ENCODE assay signal across 9 mouse cellular contexts in genomic region chr6:51998409-51999156, GRCm38 (mm10). TPM values are rescaled to one million over a fixed set of nuclear protein-coding genes. Genes with fewer than 3 reads are reported as not detected.
A peak's percentile ranks its signal among the peaks of the same experiment; 100 is the strongest.
DNase-seq lines count a peak whose midpoint lies in the region; ATAC-seq and TF ChIP-seq lines count a peak whose summit lies in the region.
"Had no signal": no experiment of that assay in that cellular context is flagged by ENCODE, and none has a peak within 500 bp of the region (broad histone marks: within the 10 kb centered on the region; RNA-seq: fewer than 3 reads in every experiment).

No protein-coding gene starts in this region.

- H3K27ac ChIP-seq in kidney, adult 2 months (ENCODE audit: insufficient read depth, low read depth, low read length): no peak overlapping the region
- H3K27ac ChIP-seq in lung, postnatal 0 days (ENCODE audit: low read length): no peak overlapping the region
- no peak overlapping the region for H3K27ac ChIP-seq in cerebellum, adult 2 months (ENCODE audit: insufficient read depth, low read length)

- DNase-seq in kidney, adult 2 months: peak; percentile 48
- DNase-seq in kidney, adult 11 months: no peak
- DNase-seq in adrenal gland, postnatal 10 days: peak; percentile 45
- peak; percentile 70 for DNase-seq in lung, postnatal 0 days (ENCODE audit: low spot score)
- DNase-seq in cerebellum, postnatal 36 days: no peak
- no peak for DNase-seq in ovary, adult 18-20 months (ENCODE audit: low spot score)
- DNase-seq in cerebellum, adult 2 months: no peak
- DNase-seq: layer of hippocampus, adult 9-11 months had no signal

- no peaks in the 10 kb centered on the region; the same call in 1 of the 2 replicates for H3K36me3 ChIP-seq in kidney, adult 2 months (ENCODE audit: control insufficient read depth, insufficient read depth, low read length)
- H3K36me3 ChIP-seq in E14TG2a.4 (ENCODE audit: insufficient read depth, low read length): no peaks in the 10 kb centered on the region
- no peaks in the 10 kb centered on the region for H3K36me3 ChIP-seq in lung, postnatal 0 days (ENCODE audit: insufficient read depth, low read length)

- no peak for TF ChIP-seq CTCF in kidney, adult 2 months (conservative IDR thresholded peaks at IDR 0.05; ENCODE audit: insufficient read depth, insufficient read length, low read depth, low read length)
- peak; percentile 74 for TF ChIP-seq CTCF in E14TG2a.4 (conservative IDR thresholded peaks at IDR 0.05; ENCODE audit: low read length)
- TF ChIP-seq CTCF in lung, postnatal 0 days (IDR thresholded peaks at IDR 0.05): peak; percentile 77
- no peak for TF ChIP-seq CTCF in cerebellum, adult 2 months (IDR thresholded peaks at IDR 0.05; ENCODE audit: borderline replicate concordance, insufficient read depth, low read depth, low read length)

- H3K4me3 ChIP-seq in kidney, adult 2 months (ENCODE audit: insufficient read depth, low read depth, low read length): no peak overlapping the region
- H3K4me3 ChIP-seq in E14TG2a.4 (replicated peaks; ENCODE audit: low read length): no peak overlapping the region
- H3K4me3 ChIP-seq in lung, postnatal 0 days (ENCODE audit: low read depth, low read length): no peak overlapping the region
- H3K4me3 ChIP-seq in cerebellum, adult 2 months (replicated peaks; ENCODE audit: insufficient read depth, low read depth, low read length): no peak overlapping the region

- TF ChIP-seq POLR2A in kidney, adult 2 months (IDR thresholded peaks at IDR 0.05; ENCODE audit: low read depth, low read length): no peak
- TF ChIP-seq POLR2A in cerebellum, adult 2 months (IDR thresholded peaks at IDR 0.05; ENCODE audit: borderline replicate concordance, insufficient read depth, low read length): no peak

- peaks cover 3% of the 10 kb centered on the region; the same call in 1 of the 2 replicates for H3K4me1 ChIP-seq in kidney, adult 2 months (ENCODE audit: control insufficient read depth, insufficient read depth, low read length)
- peaks cover 19% of the 10 kb centered on the region for H3K4me1 ChIP-seq in E14TG2a.4 (replicated peaks; ENCODE audit: low read depth, low read length)
- H3K4me1 ChIP-seq in lung, postnatal 0 days (ENCODE audit: insufficient read depth, low read depth, low read length): no peaks in the 10 kb centered on the region
- no peaks in the 10 kb centered on the region for H3K4me1 ChIP-seq in cerebellum, adult 2 months (ENCODE audit: control insufficient read depth, insufficient read depth, low read length)

- 56% methylated on average over 7 of the region's 7 CpGs for WGBS in kidney, adult 2 months
- WGBS in lung, postnatal 0 days: 51% methylated on average over 7 of the region's 7 CpGs
- 64% methylated on average over 7 of the region's 7 CpGs for whole genome bisulfite sequencing in cerebellum, adult 2 months

- ATAC-seq in lung, postnatal 0 days: peak; percentile 19; the same call in 1 of the 2 replicates

- H3K9ac ChIP-seq in lung, postnatal 0 days (replicated peaks; ENCODE audit: low read depth): no peak overlapping the region

- no peak for TF ChIP-seq EP300 in lung, postnatal 0 days (IDR thresholded peaks at IDR 0.05)

- no peak overlapping the region for H3K4me2 ChIP-seq in lung, postnatal 0 days (replicated peaks; ENCODE audit: low read depth, low read length)

- no peaks in the 10 kb centered on the region for H3K9me3 ChIP-seq in E14TG2a.4 (ENCODE audit: low read length)
- no peaks in the 10 kb centered on the region for H3K9me3 ChIP-seq in lung, postnatal 0 days (ENCODE audit: low read length)

- H3K27me3 ChIP-seq in kidney, adult 2 months (replicated peaks; ENCODE audit: control insufficient read depth, insufficient read depth, low read length): no peaks in the 10 kb centered on the region
- H3K27me3 ChIP-seq in E14TG2a.4 (ENCODE audit: insufficient read depth, low read length): no peaks in the 10 kb centered on the region
- H3K27me3 ChIP-seq in lung, postnatal 0 days (replicated peaks; ENCODE audit: insufficient read depth, low read length): 0 out of 2 replicates have a peak, but pooled peaks cover 6% of the 10 kb centered on the region
- no peaks in the 10 kb centered on the region; the same call in 1 of the 2 replicates for H3K27me3 ChIP-seq in cerebellum, adult 2 months (ENCODE audit: control insufficient read depth, insufficient read depth, low read length)

RNA-seq across cellular contexts. Expression of gene Skap2, which starts 13.8 kb away (rescaled TPM):
- 12.4 and 22.2 TPM in 2 replicates for polyA plus RNA-seq in kidney, adult 2 months (2012; rRNA removed)
- 10 to 100 TPM; 40.5 to 46.5 TPM for total RNA-seq in adrenal gland, postnatal 10 days (2021)
- polyA plus RNA-seq in lung, postnatal 0 days (2015; fragmentation: Nextera tagmentation; extraction: Ambion mirVana): 78.5 and 82.9 TPM in 2 replicates
- polyA plus RNA-seq in cerebellum, adult 2 months (2012; rRNA removed): 13.7 and 19.2 TPM in 2 replicates

Comparison
In these comparisons a context has a peak if more than half of its experiments do, and no peak if none do; other contexts are left out.
1. DNase-seq: peak in kidney, adult 2 months (single experiment), adrenal gland, postnatal 10 days (single experiment) and lung, postnatal 0 days (single experiment); none in kidney, adult 11 months (single experiment), cerebellum, postnatal 36 days (0 of 2), ovary, adult 18-20 months (single experiment) and cerebellum, adult 2 months (0 of 2).
2. CTCF ChIP-seq: peak in E14TG2a.4 (single experiment) and lung, postnatal 0 days (single experiment); none in kidney, adult 2 months (single experiment) and cerebellum, adult 2 months (single experiment).